Mouse (Mus musculus): ENCODE results near the gene Gclc. TPM values are rescaled to one million over a fixed set of nuclear protein-coding genes. Genes with fewer than 3 reads are reported as not detected.

The Gclc gene
- polyA plus RNA-seq, 1 experiment from 2014 or later = 24.9 TPM

- Histone ChIP-seq H3K27me3 (no peaks in the 10 kb centered on the region), H3K4me3 (replicated peaks) (no peak overlapping the region), H3K36me3 (replicated peaks) (peaks cover 99% of the 10 kb centered on the region), H3K9ac (no peak overlapping the region), H3K9me3 (replicated peaks) (no peaks in the 10 kb centered on the region), H3K27ac (replicated peaks) (no peak overlapping the region), H3K4me2 (no peak overlapping the region), H3K4me1 (replicated peaks) (0 out of 2 replicates have a peak, but pooled peaks cover 5% of the 10 kb centered on the region)
- no peak for ATAC-seq (ENCODE audit: insufficient read depth)
- 90% methylated on average over 13 of the region's 13 CpGs for WGBS (ENCODE audit: insufficient replicate concordance)
These were observed 28.7 kb downstream of the Gclc start for GRCm38 (mm10) chr9:77783006-77783405.

GRCm38 (mm10) chr9:77785466-77785865 is 31.1 kb downstream of the Gclc start:
- H3K9ac ChIP-seq = no peak overlapping the region
- no peaks in the 10 kb centered on the region for H3K27me3 ChIP-seq
- H3K36me3 ChIP-seq (replicated peaks) = peaks cover 99% of the 10 kb centered on the region
- 0 out of 2 replicates have a peak, but pooled peaks cover 5% of the 10 kb centered on the region for H3K4me1 ChIP-seq (replicated peaks)
- H3K4me2 ChIP-seq = no peak overlapping the region
- H3K27ac ChIP-seq (replicated peaks) = no peak overlapping the region
- 89% methylated on average over 8 of the region's 8 CpGs for WGBS (ENCODE audit: insufficient replicate concordance)
- ATAC-seq (ENCODE audit: insufficient read depth) = no peak
- no peak overlapping the region for H3K4me3 ChIP-seq (replicated peaks)
- H3K9me3 ChIP-seq (replicated peaks) = no peaks in the 10 kb centered on the region

- no peaks in the 10 kb centered on the region for H3K4me1 ChIP-seq (replicated peaks)
- no peak overlapping the region for H3K4me2 ChIP-seq
- WGBS (ENCODE audit: insufficient replicate concordance) = 86% methylated on average over 7 of the region's 7 CpGs
- H3K27ac ChIP-seq (replicated peaks) = no peak overlapping the region
- no peak overlapping the region for H3K4me3 ChIP-seq (replicated peaks)
- no peak overlapping the region for H3K9ac ChIP-seq
- H3K27me3 ChIP-seq = no peaks in the 10 kb centered on the region
- no peaks in the 10 kb centered on the region for H3K9me3 ChIP-seq (replicated peaks)
- peaks cover 99% of the 10 kb centered on the region for H3K36me3 ChIP-seq (replicated peaks)
- no peak for ATAC-seq (ENCODE audit: insufficient read depth)
These were observed 33.6 kb downstream of the Gclc start for GRCm38 (mm10) chr9:77787936-77788335.

DNA sequence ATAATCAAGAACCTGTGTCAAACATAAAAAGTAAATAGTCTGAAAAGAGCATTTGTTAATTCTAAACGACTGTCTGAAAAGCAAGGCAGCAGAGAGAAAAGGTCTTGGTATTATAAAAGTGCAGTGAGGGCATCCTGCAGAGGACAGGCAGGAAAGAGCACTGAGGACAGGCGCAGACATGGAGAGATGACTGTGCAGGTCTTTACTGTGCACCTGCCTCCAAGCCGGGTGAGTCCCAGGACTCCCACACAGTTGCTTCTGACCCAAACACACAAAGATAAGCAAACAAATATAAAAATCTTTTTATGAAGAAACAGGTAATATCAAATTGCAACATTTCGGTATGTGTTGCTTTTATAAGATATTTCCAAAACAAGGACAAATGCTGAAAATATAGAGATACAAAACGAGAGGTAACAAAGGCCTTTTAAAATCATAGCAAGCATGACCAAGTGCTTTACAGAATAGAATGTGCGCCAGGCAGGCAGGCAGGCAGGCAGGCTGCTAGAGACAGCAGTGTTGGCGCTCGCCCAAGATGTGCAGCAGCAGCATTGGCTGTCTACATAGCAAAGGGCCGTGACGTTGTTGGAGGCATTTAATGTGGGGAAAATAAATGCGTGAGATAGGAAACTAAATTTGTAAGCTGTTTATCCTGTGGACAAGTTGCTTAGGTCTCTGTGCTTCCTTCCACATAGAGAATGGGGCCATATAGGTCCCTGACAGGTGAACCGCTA is 35.4 kb downstream of the Gclc start:
- H3K4me1 ChIP-seq (replicated peaks) = no peaks in the 10 kb centered on the region
- 85% methylated on average over 12 of the region's 12 CpGs for WGBS (ENCODE audit: insufficient replicate concordance)
- H3K9me3 ChIP-seq (replicated peaks) = no peaks in the 10 kb centered on the region
- ATAC-seq (ENCODE audit: insufficient read depth) = no peak
- peaks cover 96% of the 10 kb centered on the region for H3K36me3 ChIP-seq (replicated peaks)
- no peak overlapping the region for H3K4me3 ChIP-seq (replicated peaks)
- no peak overlapping the region for H3K27ac ChIP-seq (replicated peaks)
- H3K9ac ChIP-seq = no peak overlapping the region
- no peaks in the 10 kb centered on the region for H3K27me3 ChIP-seq
- H3K4me2 ChIP-seq = no peak overlapping the region

DNA sequence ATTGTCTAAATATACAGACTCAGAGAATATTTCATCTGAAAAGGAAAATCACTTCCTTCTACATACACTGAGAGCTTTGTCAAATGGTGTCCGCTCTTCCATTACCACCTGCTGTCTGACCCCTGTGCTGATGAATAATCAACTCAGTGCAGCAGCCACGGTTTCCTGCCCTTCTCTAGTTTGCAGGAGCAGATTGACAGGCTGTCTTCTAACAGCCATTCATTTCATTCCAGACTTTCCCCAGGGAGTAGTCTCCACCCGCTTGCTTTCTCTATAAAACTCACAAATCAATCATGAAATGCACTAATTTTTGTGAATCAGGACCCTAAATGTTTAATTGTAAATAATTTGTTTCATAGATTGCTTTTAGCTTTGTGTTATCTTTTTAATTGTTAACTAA is 39.5 kb downstream of the Gclc start:
- 71% methylated on average over 3 of the region's 3 CpGs for whole genome bisulfite sequencing (ENCODE audit: insufficient replicate concordance)
- Histone ChIP-seq H3K36me3 (replicated peaks) (peaks cover 75% of the 10 kb centered on the region), H3K27ac (replicated peaks) (no peak overlapping the region), H3K27me3 (no peaks in the 10 kb centered on the region), H3K9me3 (replicated peaks) (no peaks in the 10 kb centered on the region), H3K4me2 (no peak overlapping the region), H3K4me3 (replicated peaks) (no peak overlapping the region), H3K9ac (no peak overlapping the region), H3K4me1 (replicated peaks) (no peaks in the 10 kb centered on the region)
- no peak for ATAC-seq (ENCODE audit: insufficient read depth)

GRCm38 (mm10) chr9:77802461-77802860 is 48.1 kb downstream of the Gclc start:
- H3K27ac ChIP-seq (replicated peaks) = no peak overlapping the region
- peaks cover 5% of the 10 kb centered on the region; the same call in 1 of the 2 replicates for H3K4me1 ChIP-seq (replicated peaks)
- 45% methylated on average over 7 of the region's 7 CpGs for whole genome bisulfite sequencing (ENCODE audit: insufficient replicate concordance)
- no peaks in the 10 kb centered on the region for H3K36me3 ChIP-seq (replicated peaks)
- no peak overlapping the region for H3K4me3 ChIP-seq (replicated peaks)
- H3K9me3 ChIP-seq (replicated peaks) = no peaks in the 10 kb centered on the region
- ATAC-seq (ENCODE audit: insufficient read depth) = no peak
- no peak overlapping the region for H3K9ac ChIP-seq
- H3K27me3 ChIP-seq = no peaks in the 10 kb centered on the region
- H3K4me2 ChIP-seq = no peak overlapping the region

- ATAC-seq (ENCODE audit: insufficient read depth) = no peak
- Histone ChIP-seq H3K9ac (no peak overlapping the region), H3K36me3 (replicated peaks) (no peaks in the 10 kb centered on the region)
These were observed 52.1 kb downstream of the Gclc start for GRCm38 (mm10) chr9:77806426-77806825.

DNA sequence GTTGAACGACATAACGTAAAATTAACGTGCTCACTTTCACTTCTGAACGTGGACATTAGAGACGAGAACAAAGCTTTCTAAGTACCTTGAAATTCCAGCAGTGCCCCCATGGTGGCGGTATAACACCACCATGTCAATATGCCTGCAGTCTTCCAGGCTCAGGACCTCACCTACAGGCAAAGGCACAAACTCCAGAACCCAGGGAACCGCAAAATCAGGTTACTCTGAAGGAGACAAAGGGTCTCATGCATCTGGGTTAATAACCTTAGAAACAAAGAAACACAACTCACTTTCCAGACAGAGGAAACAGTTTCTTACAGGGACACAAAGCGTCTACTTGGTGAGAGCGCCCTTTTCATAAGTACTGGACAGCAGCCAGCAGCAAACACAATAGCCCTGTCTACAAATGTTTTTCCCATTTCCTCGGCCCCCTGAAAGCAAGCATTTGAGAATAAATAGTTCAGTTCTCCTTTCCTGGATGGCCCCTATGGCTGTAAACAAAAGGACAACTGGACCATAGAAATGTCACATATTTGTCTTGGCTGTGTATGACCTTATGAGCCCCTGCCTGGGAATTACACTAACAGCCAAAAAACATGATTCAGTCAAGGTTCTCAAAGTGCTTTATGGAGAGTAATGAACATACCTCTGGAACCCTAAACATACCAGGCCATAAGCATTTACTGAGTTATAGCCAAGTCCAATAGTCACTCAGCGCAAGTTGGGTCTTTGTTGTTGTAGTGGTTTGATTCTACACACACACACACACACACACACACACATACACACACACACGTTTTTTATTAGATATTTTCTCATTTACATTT is 52.7 kb downstream of the Gclc start:
- WGBS (ENCODE audit: insufficient replicate concordance) = 19% methylated on average over 12 of the region's 12 CpGs
- ATAC-seq (ENCODE audit: insufficient read depth) = peak; percentile 65; the same call in 1 of the 2 replicates
- H3K9ac ChIP-seq = no peak overlapping the region
- H3K4me3 ChIP-seq (replicated peaks) = peak overlapping the region; percentile 37
- no peaks in the 10 kb centered on the region for H3K36me3 ChIP-seq (replicated peaks)
- H3K27ac ChIP-seq (replicated peaks) = no peak overlapping the region
- peak overlapping the region; percentile 56 for H3K4me2 ChIP-seq
- H3K27me3 ChIP-seq = no peaks in the 10 kb centered on the region
- no peaks in the 10 kb centered on the region for H3K9me3 ChIP-seq (replicated peaks)
- peaks cover 5% of the 10 kb centered on the region; the same call in 1 of the 2 replicates for H3K4me1 ChIP-seq (replicated peaks)

More at GRCm38 (mm10) chr9:77806426-77806825, 52.1 kb downstream of the Gclc start:
- WGBS (ENCODE audit: insufficient replicate concordance) = 22% methylated on average over 3 of the region's 3 CpGs
- Histone ChIP-seq H3K4me3 (replicated peaks) (peak overlapping the region; percentile 37), H3K4me1 (replicated peaks) (peaks cover 5% of the 10 kb centered on the region; the same call in 1 of the 2 replicates), H3K4me2 (peak overlapping the region; percentile 56), H3K27me3 (no peaks in the 10 kb centered on the region), H3K27ac (replicated peaks) (no peak overlapping the region), H3K9me3 (replicated peaks) (no peaks in the 10 kb centered on the region)

DNA sequence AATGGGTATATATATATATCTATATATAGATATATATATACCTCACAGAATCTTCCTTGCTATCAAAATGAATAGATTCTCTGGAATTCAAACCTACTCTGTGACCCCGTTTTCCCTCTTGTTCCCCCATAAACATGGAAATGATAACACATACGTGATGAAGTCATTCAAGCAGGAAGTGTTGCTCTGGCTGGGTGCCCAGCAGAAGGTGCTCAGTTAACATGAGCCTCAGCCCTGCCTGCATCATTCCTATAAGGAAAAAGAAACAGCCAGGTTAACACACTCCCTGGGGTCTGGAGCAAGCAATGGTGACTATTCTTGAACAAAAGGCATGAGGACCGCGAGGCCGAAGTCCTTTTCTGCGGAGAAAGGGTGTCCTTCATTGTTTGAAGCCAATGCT is 54.1 kb downstream of the Gclc start:
- no peak overlapping the region for H3K9ac ChIP-seq
- no peaks in the 10 kb centered on the region for H3K36me3 ChIP-seq (replicated peaks)
- H3K4me3 ChIP-seq (replicated peaks) = no peak overlapping the region
- H3K27me3 ChIP-seq = no peaks in the 10 kb centered on the region
- 66% methylated on average over 6 of the region's 6 CpGs for WGBS (ENCODE audit: insufficient replicate concordance)
- H3K27ac ChIP-seq (replicated peaks) = no peak overlapping the region
- no peak for ATAC-seq (ENCODE audit: insufficient read depth)
- H3K4me2 ChIP-seq = no peak overlapping the region
- no peaks in the 10 kb centered on the region for H3K9me3 ChIP-seq (replicated peaks)
- peaks cover 5% of the 10 kb centered on the region; the same call in 1 of the 2 replicates for H3K4me1 ChIP-seq (replicated peaks)

- H3K27ac ChIP-seq (replicated peaks) = no peak overlapping the region
- 29% methylated on average over 7 of the region's 7 CpGs for WGBS (ENCODE audit: insufficient replicate concordance)
- ATAC-seq (ENCODE audit: insufficient read depth) = no peak
These were observed 64.5 kb downstream of the Gclc start for GRCm38 (mm10) chr9:77818858-77819257.

DNA sequence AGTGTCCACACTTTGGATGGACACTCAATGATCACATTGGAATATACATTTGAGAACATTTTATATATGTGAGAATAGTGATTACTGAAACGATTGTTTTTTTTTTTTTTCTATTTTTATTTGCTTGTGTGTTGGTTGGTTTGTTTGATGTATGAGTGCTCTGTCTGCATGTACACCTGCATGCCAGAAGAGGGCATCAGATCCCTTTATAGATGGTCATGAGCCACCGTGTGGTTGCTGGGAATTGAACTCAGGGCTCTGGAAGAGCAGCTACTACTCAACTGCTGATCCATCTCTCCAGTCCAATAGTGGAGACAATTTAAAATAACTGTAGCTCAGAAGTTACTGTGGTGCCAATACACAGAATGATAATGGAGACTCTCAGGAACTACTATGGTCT is 65.0 kb downstream of the Gclc start:
- ATAC-seq (ENCODE audit: insufficient read depth) = no peak
- Histone ChIP-seq H3K9me3 (replicated peaks) (no peaks in the 10 kb centered on the region), H3K4me2 (no peak overlapping the region), H3K4me3 (replicated peaks) (no peak overlapping the region), H3K27ac (replicated peaks) (no peak overlapping the region), H3K9ac (no peak overlapping the region), H3K36me3 (replicated peaks) (no peaks in the 10 kb centered on the region), H3K4me1 (replicated peaks) (no peaks in the 10 kb centered on the region), H3K27me3 (no peaks in the 10 kb centered on the region)
- WGBS (ENCODE audit: insufficient replicate concordance) = 53% methylated on average over 2 of the region's 2 CpGs

More at GRCm38 (mm10) chr9:77818858-77819257, 64.5 kb downstream of the Gclc start:
- no peak overlapping the region for H3K9ac ChIP-seq
- no peaks in the 10 kb centered on the region for H3K9me3 ChIP-seq (replicated peaks)
- no peaks in the 10 kb centered on the region for H3K4me1 ChIP-seq (replicated peaks)
- no peak overlapping the region for H3K4me2 ChIP-seq
- H3K27me3 ChIP-seq = no peaks in the 10 kb centered on the region
- H3K4me3 ChIP-seq (replicated peaks) = no peak overlapping the region
- H3K36me3 ChIP-seq (replicated peaks) = no peaks in the 10 kb centered on the region

All from liver, embryonic 15.5 days (tissue).